Mouse (Mus musculus) ES-E14 (cell line): ENCODE measurements around the gene Tbc1d15. TPM values are rescaled to one million over a fixed set of nuclear protein-coding genes. Genes with fewer than 3 reads are reported as not detected.

Source experiments
- DNase-seq: peaks from one replicate; pipeline ENCODE4 v3.0.0-alpha.2; 2013; ENCODE audit warnings: low read depth, low spot score
- H3K27ac ChIP-seq: 2 replicates; pipeline ENCODE4 v1.5.1; 2012; ENCODE audit warnings: low read depth, mild to moderate bottlenecking, low read length, moderate library complexity, mixed read lengths; ENCODE audit not compliant: poor library complexity, insufficient read depth, severe bottlenecking
- H3K36me3 ChIP-seq: 2 replicates; pipeline ENCODE4 v1.6.1; 2012; ENCODE audit warnings: mild to moderate bottlenecking, low read length, moderate library complexity, mixed read lengths; ENCODE audit not compliant: control insufficient read depth, poor library complexity, insufficient read depth, severe bottlenecking
- H3K4me1 ChIP-seq, 2 experiments: fragments of 150-350 bp in 1 of 2; sonication (generic) in 1 of 2; 2 replicates each; pipeline ENCODE4 v1.6.1; 2012; ENCODE audit warnings: low read length in 2 of 2, mild to moderate bottlenecking in 1 of 2, mixed read lengths in 1 of 2; ENCODE audit not compliant: control insufficient read depth in 2 of 2, insufficient read depth in 2 of 2, poor library complexity in 1 of 2
- H3K4me3 ChIP-seq, 2 experiments: fragments of 150-350 bp in 1 of 2; sonication (generic) in 1 of 2; 2 replicates each; pipeline ENCODE4 v1.5.1; 2012; ENCODE audit warnings: low read length in 2 of 2, low read depth in 1 of 2, mild to moderate bottlenecking in 1 of 2, mixed read lengths in 1 of 2; ENCODE audit not compliant: insufficient read depth in 1 of 2, poor library complexity in 1 of 2, severe bottlenecking in 1 of 2
- H3K9ac ChIP-seq: 2 replicates; pipeline ENCODE4 v1.6.1; 2012; ENCODE audit warnings: low read depth, mild to moderate bottlenecking, low read length, mixed read lengths; ENCODE audit not compliant: poor library complexity, insufficient read depth, severe bottlenecking
- H3K9me3 ChIP-seq: fragments of 150-350 bp; sonication (generic); 2 replicates; pipeline ENCODE4 v1.6.1; 2012; ENCODE audit warnings: low read depth, mild to moderate bottlenecking, low read length; ENCODE audit not compliant: control insufficient read depth, insufficient read depth
- CHD2 ChIP-seq: IDR thresholded peaks from 2 replicates; pipeline ENCODE4 v1.6.1; 2014; ENCODE audit warnings: mild to moderate bottlenecking, low read depth, low read length, inconsistent platforms
- HCFC1 ChIP-seq: IDR thresholded peaks from 2 replicates; pipeline ENCODE4 v1.6.1; 2012; ENCODE audit warnings: low read length, inconsistent platforms, borderline replicate concordance; ENCODE audit not compliant: insufficient read depth
- MAFK ChIP-seq: IDR thresholded peaks from 2 replicates; pipeline ENCODE4 v1.6.1; 2014; ENCODE audit warnings: mild to moderate bottlenecking, low read depth, low read length, inconsistent platforms; ENCODE audit not compliant: insufficient read depth
- ZC3H11A ChIP-seq: IDR thresholded peaks from 2 replicates; pipeline ENCODE4 v1.6.1; 2012; ENCODE audit warnings: low read depth, mild to moderate bottlenecking, inconsistent platforms, low read length, borderline replicate concordance
- ZNF384 ChIP-seq: IDR thresholded peaks from 2 replicates; pipeline ENCODE4 v1.6.1; 2012; ENCODE audit warnings: low read depth, low read length, inconsistent platforms
- in situ Hi-C, 2 experiments: fragments of 600-800 bp; cut with MboI; formaldehyde crosslinking; loops; one replicate each; pipeline ENCODE4 v1.15.1; 2025; ENCODE audit warnings: low sequenced_read_pairs in 2 of 2, inconsistent platforms in 1 of 2; ENCODE audit not compliant: unreplicated experiment in 2 of 2
- total RNA-seq: library from RNA; depleted of rRNA; stranded (reverse); fragments of 300-350 nt; gene quantifications from 2 replicates; pipeline ENCODE4 v1.2.3, GENCODE M21; 2012

Tbc1d15 gene
- total RNA-seq, 1 experiment = 23.8 TPM

DNA sequence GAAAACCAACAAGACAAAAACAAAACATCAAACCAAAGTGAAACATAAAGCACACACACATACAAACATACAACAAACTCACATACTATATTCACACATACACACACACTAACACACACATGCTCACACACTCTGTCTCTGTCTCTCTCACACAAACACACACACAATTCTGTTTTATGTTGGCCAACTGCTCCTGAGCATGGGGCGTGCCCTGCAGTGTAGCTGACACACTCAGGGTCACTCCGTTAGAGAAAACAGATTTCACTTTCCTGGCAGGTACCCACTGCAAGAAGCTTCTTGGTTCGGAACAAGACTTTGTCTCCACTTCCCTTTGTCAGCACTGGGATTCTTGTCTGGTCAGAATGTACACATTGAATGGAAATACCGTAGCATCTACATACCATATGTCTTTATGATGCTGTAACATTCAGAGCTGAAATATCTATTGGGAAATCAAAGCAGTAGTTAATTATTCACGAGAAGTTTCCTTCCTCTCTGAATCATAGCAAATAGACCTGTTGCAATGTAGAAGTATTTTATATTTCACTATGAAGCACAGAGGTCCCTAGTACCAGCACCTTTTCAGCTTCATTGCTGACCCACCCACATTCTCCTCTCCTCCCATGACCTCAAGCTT is 11.8 kb upstream of the Tbc1d15 start:
- Histone ChIP-seq H3K4me1 (no peaks in the 10 kb centered on the region), H3K9ac (no peak overlapping the region), H3K4me3 (no peak overlapping the region), H3K9me3 (no peaks in the 10 kb centered on the region), H3K36me3 (no peaks in the 10 kb centered on the region; the same call in 1 of the 2 replicates), H3K27ac (no peak overlapping the region)
- no peak for DNase-seq
- in situ Hi-C loops = no loop called here
- no peak for TF ChIP-seq ZNF384
- no peak for TF ChIP-seq HCFC1
- no peak for TF ChIP-seq MAFK
- no peak for TF ChIP-seq ZC3H11A
- no peak for TF ChIP-seq CHD2

DNA sequence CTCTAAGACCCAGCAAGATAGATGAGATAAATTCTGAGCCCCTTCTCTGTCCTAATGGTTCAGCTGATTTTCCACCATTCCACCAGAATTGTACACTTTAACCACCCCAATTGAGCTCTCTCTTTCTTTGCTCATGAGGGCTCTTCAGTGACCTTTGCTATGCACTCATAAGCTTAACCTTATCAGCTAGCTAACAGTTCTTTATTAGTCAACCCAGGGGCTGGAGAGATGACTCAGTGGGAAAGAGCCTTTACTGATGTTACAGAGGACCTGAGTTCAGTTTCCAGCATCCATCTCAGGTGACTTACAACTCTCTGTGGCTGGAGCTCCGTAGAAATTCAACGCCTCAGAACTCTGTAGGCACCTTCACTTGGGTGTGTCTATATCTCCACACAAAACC is 11.0 kb upstream of the Tbc1d15 start:
- H3K9ac ChIP-seq = no peak overlapping the region
- H3K4me3 ChIP-seq = no peak overlapping the region
- no peak for TF ChIP-seq HCFC1
- TF ChIP-seq ZC3H11A = no peak
- no peak for TF ChIP-seq MAFK
- TF ChIP-seq ZNF384 = no peak
- TF ChIP-seq CHD2 = no peak
- no peak for DNase-seq
- no peaks in the 10 kb centered on the region for H3K9me3 ChIP-seq
- no peaks in the 10 kb centered on the region for H3K4me1 ChIP-seq
- no peaks in the 10 kb centered on the region; the same call in 1 of the 2 replicates for H3K36me3 ChIP-seq
- in situ Hi-C loops = no loop called here
- H3K27ac ChIP-seq = no peak overlapping the region

DNA sequence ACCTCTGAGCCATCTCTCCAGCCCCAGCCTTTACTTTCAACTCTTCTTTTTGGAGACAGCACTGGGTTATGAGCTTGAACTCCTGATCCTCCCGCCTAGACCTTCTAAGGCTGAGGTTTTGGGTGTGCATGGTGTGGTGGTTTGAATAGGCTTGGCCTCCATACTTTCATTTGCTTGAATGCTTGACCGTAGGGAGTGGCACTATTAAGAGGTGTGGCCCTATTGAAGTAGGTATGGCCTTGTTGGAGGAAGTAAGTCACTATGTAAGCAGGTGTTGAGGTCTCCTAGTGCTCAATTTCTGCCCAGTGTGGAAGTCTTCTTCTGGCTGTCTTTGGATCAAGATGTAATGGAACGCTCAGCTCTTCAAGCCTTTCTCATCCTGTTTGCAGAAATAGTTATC is 10.2 kb upstream of the Tbc1d15 start:
- DNase-seq = no peak
- no peak overlapping the region for H3K4me3 ChIP-seq
- in situ Hi-C loops = no loop called here
- no peaks in the 10 kb centered on the region for H3K4me1 ChIP-seq
- H3K9ac ChIP-seq = no peak overlapping the region
- H3K36me3 ChIP-seq = no peaks in the 10 kb centered on the region; the same call in 1 of the 2 replicates
- TF ChIP-seq HCFC1 (no peak), CHD2 (no peak), ZNF384 (no peak), MAFK (no peak), ZC3H11A (no peak)
- no peak overlapping the region for H3K27ac ChIP-seq
- no peaks in the 10 kb centered on the region for H3K9me3 ChIP-seq

DNA sequence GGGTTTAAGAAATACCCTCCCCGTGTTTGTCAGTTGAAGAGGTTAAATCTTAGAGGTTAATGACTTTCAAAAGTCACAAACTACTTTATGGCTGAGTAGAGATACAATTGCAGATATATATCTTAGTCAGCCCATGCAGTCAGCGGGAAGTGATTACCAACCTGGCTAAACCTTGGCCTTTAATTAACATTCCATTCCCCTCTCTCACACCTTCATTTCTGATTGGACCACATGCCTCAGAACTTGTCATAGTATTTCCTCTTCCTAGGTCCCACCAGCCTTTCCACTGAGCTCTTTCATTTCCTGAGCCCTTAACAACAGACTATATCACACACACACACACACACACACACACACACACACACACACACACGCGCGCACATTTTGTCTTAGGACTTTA is 4.9 kb upstream of the Tbc1d15 start:
- Histone ChIP-seq H3K4me1 (0 out of 4 replicates have a peak, but pooled peaks cover 0 to 2% of the 10 kb centered on the region in 2 experiments), H3K9me3 (no peaks in the 10 kb centered on the region), H3K4me3 (no peak overlapping the region), H3K36me3 (no peaks in the 10 kb centered on the region; the same call in 1 of the 2 replicates), H3K9ac (no peak overlapping the region), H3K27ac (no peak overlapping the region)
- TF ChIP-seq HCFC1 = no peak
- no peak for TF ChIP-seq ZC3H11A
- no peak for TF ChIP-seq CHD2
- TF ChIP-seq ZNF384 = no peak
- TF ChIP-seq MAFK = no peak
- in situ Hi-C loops = no loop called here
- no peak for DNase-seq

DNA sequence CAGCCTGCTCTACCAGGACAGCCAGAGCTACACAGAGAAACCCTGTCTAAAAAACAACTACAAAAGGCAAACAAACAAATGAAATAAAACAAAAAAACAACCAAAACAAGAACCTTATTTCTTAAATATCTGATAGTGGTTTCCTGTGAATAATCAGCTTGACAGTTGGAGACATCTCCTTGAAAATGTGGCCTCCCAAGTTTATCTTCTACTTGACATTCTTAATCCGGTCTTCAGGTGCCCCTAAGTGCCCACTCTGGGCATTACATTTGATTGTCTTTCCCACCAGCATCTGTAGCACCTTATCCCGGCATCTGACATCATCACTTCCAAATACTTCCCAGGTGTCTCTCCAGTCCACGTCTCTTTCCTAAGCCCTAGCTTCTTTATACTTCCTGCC is 2.3 kb upstream of the Tbc1d15 start:
- Histone ChIP-seq H3K4me3 (no peak overlapping the region), H3K27ac (no peak overlapping the region), H3K9ac (no peak overlapping the region), H3K4me1 (peaks cover 2 to 5% of the 10 kb centered on the region in 2 experiments; a peak in 1 of 4 replicates), H3K36me3 (peaks cover 2% of the 10 kb centered on the region; the same call in 1 of the 2 replicates), H3K9me3 (no peaks in the 10 kb centered on the region)
- TF ChIP-seq ZC3H11A = no peak
- TF ChIP-seq ZNF384 = no peak
- TF ChIP-seq HCFC1 = no peak
- TF ChIP-seq MAFK = no peak
- no peak for DNase-seq
- in situ Hi-C loops = no loop called here
